Mouse (Mus musculus) cerebellum, postnatal 14 days (tissue): ENCODE results near the gene Map4k4.

Experiments used
- DNase-seq, 2 experiments: peaks; one replicate each; pipeline ENCODE4 v3.0.0; 2021; ENCODE audit warnings: mixed read lengths in 2 of 2

Gene Map4k4

DNA sequence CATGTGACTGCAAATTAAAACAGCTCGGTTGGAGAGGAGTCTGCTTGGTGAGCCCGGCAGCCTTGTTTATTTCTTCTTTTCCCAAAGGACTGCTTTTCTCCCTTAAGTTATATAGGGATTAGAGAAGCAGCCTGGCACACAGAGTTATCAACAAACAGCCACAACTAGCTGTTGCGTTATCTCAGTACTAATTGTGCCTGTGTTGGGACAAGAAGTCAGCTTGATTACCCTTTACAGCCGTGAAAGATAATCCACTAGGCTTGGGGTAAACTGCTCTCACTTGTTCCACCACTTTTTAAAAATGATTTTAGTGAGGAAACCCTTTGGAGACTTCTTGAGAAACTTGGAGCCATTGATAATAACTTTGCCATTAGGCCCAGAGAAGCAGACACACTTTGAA lies 36.9 kb downstream of the Map4k4 start:
- DNase-seq, result no peak

DNA sequence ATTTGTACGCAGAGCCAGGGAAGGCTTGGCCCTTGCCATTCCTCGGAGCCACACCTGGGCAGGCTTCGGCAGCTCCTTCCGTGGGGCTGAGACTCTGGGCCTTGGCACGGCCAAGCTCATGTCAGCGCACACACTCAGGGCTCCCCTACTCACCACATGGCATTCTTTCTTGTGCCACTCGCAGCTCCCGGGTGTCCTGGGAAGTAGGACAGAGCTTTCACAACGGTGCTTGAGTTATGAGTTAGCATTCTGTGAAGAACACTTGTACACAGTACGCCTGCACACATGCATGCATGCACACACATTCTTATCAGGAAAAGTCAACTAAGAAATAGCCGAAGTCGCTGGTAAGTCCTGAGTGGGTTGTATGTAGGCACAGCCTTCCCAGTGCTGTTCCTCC lies 38.7 kb downstream of the Map4k4 start:
- no peak for DNase-seq

DNA sequence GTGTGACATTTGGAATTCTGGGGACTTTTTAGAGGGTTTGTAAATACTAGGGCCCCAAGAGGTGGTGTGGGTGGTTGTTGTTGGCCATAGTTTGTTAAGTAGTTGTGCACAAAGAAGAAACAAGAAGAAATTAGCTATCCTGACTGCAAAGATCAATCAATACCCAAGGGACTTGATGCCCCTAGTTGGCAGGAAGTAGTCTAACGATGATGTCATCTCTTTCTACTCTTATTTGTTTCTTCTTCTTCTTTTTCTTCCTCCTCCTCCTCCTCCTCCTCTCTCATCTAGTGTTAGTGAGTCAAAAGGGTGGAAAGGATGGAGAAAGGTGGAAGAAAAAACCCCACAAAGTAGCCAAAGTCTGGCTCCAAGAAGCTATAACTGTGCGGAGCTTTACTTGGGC lies 39.6 kb downstream of the Map4k4 start:
- no peak for DNase-seq

GRCm38 (mm10) chr1:39941237-39942179 lies 40.8 kb downstream of the Map4k4 start:
- DNase-seq, result peak; percentile 53 to 77

DNA sequence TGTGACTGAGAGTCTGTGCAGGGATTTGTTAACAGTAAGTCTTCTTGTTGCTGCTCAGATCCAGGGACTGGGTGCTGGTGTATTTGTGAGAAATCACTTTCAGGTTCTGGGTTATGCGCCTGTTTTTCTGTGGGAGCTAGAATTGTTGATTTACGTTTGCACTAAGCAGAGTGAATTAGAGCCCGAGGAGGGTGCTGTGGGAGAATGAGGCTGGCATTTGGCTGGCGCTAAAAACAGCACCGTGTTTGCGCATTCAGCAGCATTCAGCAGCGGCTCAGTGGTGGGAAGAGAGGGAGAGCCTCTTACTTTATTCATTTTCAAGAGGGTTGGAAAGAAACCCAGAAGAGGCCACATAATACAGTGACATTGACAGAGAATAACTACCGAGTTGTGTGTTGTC lies 42.2 kb downstream of the Map4k4 start:
- DNase-seq, result peak; percentile 55 to 71

GRCm38 (mm10) chr1:39944306-39944971 lies 43.7 kb downstream of the Map4k4 start:
- DNase-seq, result no peak

GRCm38 (mm10) chr1:39944972-39945323 lies 44.2 kb downstream of the Map4k4 start:
- no peak for DNase-seq

GRCm38 (mm10) chr1:39946391-39946790 lies 45.7 kb downstream of the Map4k4 start:
- DNase-seq, result no peak

DNA sequence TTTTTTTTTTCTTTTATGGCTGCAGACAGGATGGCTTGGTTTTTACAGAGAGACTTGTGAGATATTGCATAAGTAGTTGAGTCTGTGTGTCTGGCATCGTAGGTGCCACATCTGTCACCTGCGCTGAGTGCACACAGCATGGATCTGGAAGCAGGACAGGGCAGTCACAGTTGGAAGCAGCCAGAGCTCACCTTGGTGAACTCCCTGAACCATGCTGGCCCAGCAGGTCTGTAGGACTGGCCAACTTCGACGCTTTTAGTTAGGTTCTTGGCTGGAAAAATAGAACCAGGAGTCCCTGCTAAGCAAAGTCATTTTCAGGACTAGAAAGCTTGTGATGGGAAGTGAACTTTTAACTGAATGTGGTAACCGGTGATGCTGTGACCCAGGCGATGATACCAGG lies 46.5 kb downstream of the Map4k4 start:
- peak in 1 of 2 experiments; percentile 65 for DNase-seq

GRCm38 (mm10) chr1:39947701-39948359 lies 47.1 kb downstream of the Map4k4 start:
- DNase-seq, result no peak

- DNase-seq, result no peak
These were observed 48.5 kb downstream of the Map4k4 start for GRCm38 (mm10) chr1:39949205-39949604.

- no peak for DNase-seq
These were observed 49.2 kb downstream of the Map4k4 start for GRCm38 (mm10) chr1:39949790-39950462.

DNA sequence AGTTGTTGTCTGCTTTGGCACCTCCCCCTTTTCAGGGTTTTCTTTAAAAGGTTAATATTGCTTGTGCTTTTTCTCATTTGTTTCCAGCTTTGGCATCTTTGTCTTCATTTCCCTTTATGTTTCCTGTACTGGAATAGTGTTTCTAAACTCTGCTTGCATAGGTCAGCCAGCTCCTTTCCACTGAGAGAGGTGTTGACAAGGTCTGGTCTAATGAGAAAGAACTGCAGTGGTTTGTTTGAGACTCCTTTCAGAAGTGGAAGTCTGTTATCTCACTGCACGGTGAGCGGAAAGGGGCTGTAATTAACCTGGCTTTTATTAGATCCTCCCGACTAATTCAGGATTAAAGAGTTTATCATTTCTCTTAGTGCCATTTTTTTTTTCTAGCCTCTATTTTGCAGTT lies 49.9 kb downstream of the Map4k4 start:
- DNase-seq, result no peak

- no peak for DNase-seq
These were observed 53.9 kb downstream of the Map4k4 start for GRCm38 (mm10) chr1:39954652-39955051.

GRCm38 (mm10) chr1:39956712-39957111 lies 56.0 kb downstream of the Map4k4 start:
- DNase-seq, result no peak

- no peak for DNase-seq
These were observed 57.3 kb downstream of the Map4k4 start for GRCm38 (mm10) chr1:39957981-39958380.

DNA sequence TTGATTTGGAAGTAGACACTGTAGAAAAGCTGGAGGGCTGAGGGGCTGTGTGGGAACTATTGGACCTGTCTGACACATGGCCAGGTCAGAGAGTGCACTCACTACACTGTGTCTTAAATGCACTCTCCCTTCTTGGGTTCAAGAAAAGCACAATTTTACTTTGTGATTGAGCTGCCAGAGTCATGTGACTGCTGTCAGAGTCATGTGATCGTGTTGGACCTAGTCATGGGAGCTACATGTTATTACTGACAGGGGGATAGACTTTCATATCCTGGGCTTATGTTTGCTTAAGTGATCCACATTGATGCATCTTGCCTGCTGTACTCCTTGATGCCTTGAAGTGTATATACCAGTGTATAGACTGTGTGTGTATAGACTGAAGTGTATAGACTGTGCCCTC lies 59.9 kb downstream of the Map4k4 start:
- DNase-seq, result no peak

DNA sequence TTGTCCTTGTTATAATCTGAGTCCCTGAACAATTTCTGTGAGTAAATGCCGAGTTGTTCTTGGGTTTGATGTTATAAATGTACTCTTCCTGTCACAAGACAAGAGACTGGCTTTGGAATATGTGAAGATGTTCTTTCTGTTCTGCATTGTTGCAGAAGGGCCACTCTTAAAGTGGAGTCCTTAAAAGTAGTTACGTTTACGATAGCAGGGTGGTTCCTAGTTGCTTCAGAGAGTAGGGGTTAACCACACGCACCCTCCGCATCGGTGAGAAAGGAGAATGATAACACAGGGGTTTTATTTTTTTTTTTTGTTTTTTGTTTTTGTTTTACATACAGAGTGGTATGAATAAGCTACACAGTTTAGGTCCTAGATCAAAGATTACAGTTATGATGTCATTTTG lies 60.4 kb downstream of the Map4k4 start:
- DNase-seq, result no peak

DNA sequence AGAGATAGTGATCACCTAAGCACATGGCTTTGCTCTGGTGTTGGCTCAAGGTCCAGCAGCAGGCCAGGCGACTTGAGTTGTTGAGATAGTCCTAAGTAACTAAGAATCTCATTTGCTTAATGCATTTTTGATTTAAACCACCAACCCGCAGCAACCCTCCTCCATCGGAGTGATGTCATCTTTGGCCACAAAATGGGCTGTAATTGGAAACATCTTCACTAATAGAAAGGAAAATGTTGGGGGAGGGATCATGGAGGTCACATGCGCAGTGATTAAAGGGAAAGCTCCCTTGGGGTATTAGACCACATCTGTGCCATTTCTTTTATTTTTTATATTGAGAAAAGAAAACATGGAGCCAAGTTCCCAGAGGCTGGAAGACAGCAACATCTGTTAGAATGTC lies 61.6 kb downstream of the Map4k4 start:
- no peak for DNase-seq

DNA sequence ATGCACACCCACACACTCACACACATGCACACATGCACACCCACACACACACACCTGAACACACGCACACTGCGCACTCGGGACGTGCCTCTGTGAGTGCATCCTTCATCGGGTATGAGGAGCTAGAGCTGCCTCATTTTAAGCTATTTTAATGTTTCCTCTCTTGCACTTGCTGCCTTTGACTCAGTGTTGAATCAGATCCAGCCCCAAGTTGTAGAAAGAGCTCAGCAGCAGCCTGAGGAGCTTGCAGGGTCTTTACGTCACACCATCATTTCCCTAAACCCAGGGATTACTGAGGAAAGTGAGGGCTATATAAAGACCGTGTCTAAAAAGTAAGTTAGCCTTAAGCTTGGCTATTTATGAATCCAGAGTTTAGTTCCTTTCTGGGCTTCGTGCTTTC lies 62.1 kb downstream of the Map4k4 start:
- no peak for DNase-seq

DNA sequence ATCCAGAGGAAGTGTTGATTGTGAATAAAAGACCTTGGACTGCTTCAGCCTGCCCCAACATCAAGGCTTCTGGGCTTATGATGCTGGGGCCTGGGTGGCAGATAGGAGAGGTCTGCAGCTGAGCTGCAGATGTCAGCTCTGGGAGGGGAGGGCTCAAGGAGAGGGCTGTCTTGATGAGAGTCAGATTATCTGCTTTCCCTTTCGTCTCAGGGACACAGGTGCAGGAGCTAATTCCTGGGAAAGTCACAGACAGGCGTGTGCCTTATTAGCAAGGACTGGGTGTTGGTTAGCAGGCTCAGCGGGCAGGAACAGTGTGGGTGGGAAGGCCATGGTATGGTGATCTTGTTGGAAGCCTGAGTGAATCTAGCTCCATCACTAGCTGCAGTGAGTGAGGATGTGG lies 63.1 kb downstream of the Map4k4 start:
- no peak for DNase-seq

DNA sequence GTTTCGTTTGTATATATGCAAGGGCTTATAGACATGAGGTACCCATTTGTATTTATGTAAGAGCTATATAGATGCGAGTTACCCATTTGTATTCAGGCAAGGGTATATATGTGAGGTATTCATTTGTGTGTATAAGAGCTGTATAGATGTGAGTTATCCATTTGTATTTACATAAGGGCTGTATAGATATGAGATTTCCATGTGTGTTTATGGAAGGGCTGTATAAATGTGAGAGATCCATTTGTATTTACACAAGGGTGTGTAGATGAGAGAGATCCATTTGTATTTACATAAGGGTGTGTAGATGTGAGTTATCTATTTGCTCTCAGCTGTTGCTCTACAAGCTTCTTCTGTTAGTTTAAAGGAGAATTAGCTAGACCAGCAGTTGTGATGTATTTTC lies 63.7 kb downstream of the Map4k4 start:
- DNase-seq, result no peak

- DNase-seq, result no peak
These were observed 64.7 kb downstream of the Map4k4 start for GRCm38 (mm10) chr1:39965461-39965860.
